Mouse (Mus musculus): ENCODE measurements around the gene Lsm3. TPM values are rescaled to one million over a fixed set of nuclear protein-coding genes. Genes with fewer than 3 reads are reported as not detected.

Gene Lsm3
- polyA plus RNA-seq, 1 experiment from 2014 or later = 121 TPM

GRCm38 (mm10) chr6:91514737-91515362, 878 bp upstream of the Lsm3 start:
- H3K27ac ChIP-seq (replicated peaks) = 0 out of 2 replicates have a peak overlapping the region, but pooled peaks have one; percentile 71
- no peaks in the 10 kb centered on the region for H3K9me3 ChIP-seq (ENCODE audit: control insufficient read depth, low read length)
- H3K4me3 ChIP-seq (ENCODE audit: low read depth, low read length) = peak overlapping the region; percentile 85
- TF ChIP-seq EP300 (optimal IDR thresholded peaks at IDR 0.05) (no peak), CTCF (IDR thresholded peaks at IDR 0.05; ENCODE audit: low read depth) (no peak)
- 23% methylated on average over 10 of the region's 10 CpGs for WGBS
- peak overlapping the region; percentile 75 for H3K9ac ChIP-seq (ENCODE audit: low read length)
- no peaks in the 10 kb centered on the region for H3K27me3 ChIP-seq (ENCODE audit: control insufficient read depth, insufficient read depth, low read length)
- 0 out of 2 replicates have a peak, but pooled peaks cover 6% of the 10 kb centered on the region for H3K36me3 ChIP-seq (ENCODE audit: control insufficient read depth, insufficient read depth, low read length)
- peaks cover 4% of the 10 kb centered on the region; the same call in 1 of the 2 replicates for H3K4me1 ChIP-seq (replicated peaks; ENCODE audit: control insufficient read depth, insufficient read depth)
- DNase-seq (ENCODE audit: low spot score) (no peak), ATAC-seq (ENCODE audit: low FRiP score, low TSS enrichment) (no peak)
- peak overlapping the region; percentile 92 for H3K4me2 ChIP-seq (replicated peaks; ENCODE audit: low read depth)

DNA sequence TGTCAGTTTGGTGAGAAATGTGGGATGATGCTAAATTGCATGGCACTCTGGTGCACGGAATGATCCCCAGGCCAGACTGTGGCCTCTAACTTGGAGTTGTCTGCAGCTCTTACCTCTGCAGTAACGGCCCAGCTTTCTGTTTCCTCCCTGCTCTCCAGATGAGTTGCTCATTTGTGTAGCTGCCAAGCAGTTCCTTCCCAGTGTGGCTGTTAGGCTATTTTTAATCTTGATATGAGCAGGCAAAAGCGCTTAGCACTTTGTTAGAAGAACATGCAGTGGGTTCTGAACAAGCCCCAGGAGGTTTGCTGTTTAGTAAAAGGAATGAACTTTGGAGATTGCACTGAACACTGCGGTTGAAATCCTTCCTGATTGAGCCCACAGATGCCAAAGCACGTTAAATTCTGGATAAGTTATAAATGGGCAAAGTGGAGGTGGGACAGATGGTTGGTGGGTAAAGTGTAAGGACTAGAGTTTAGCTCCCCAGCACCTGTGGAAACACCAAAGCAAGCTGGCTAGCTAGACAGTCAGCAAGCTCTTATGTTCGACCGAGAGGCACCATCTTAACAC, 2.8 kb downstream of the Lsm3 start:
- no peak for ATAC-seq (ENCODE audit: low FRiP score, low TSS enrichment)
- H3K4me3 ChIP-seq (ENCODE audit: low read depth, low read length) = no peak overlapping the region
- TF ChIP-seq CTCF (IDR thresholded peaks at IDR 0.05; ENCODE audit: low read depth) = no peak
- no peak for TF ChIP-seq EP300 (optimal IDR thresholded peaks at IDR 0.05)
- DNase-seq (ENCODE audit: low spot score) = no peak
- 90% methylated on average over 7 of the region's 7 CpGs for WGBS
- peaks cover 4% of the 10 kb centered on the region; the same call in 1 of the 2 replicates for H3K4me1 ChIP-seq (replicated peaks; ENCODE audit: control insufficient read depth, insufficient read depth)
- H3K27me3 ChIP-seq (ENCODE audit: control insufficient read depth, insufficient read depth, low read length) = no peaks in the 10 kb centered on the region
- no peaks in the 10 kb centered on the region for H3K9me3 ChIP-seq (ENCODE audit: control insufficient read depth, low read length)
- no peak overlapping the region for H3K4me2 ChIP-seq (replicated peaks; ENCODE audit: low read depth)
- H3K9ac ChIP-seq (ENCODE audit: low read length) = no peak overlapping the region
- H3K27ac ChIP-seq (replicated peaks) = no peak overlapping the region
- H3K36me3 ChIP-seq (ENCODE audit: control insufficient read depth, insufficient read depth, low read length) = peaks cover 11% of the 10 kb centered on the region

DNA sequence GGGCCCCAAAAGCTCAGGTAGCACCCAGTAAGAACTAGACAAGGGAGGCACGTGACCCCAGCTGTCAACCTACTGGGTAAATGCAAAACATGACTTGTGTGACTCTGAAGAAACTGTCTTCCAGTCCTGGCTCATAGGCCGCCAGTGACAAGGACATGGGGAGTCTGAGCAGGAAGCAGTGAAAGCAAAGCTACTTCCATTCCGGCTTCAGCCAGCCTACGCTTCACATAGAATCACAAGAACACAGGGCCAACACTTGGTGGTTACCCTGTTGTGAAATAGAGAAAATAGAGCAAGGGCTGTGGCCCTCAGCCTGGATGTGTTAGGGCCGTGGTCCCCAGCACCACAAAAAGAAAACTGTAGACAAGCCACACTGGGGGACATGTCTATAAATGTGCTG, 7.1 kb downstream of the Lsm3 start:
- no peak overlapping the region for H3K4me2 ChIP-seq (replicated peaks; ENCODE audit: low read depth)
- H3K27me3 ChIP-seq (ENCODE audit: control insufficient read depth, insufficient read depth, low read length) = no peaks in the 10 kb centered on the region
- no peak overlapping the region for H3K4me3 ChIP-seq (ENCODE audit: low read depth, low read length)
- H3K4me1 ChIP-seq (replicated peaks; ENCODE audit: control insufficient read depth, insufficient read depth) = no peaks in the 10 kb centered on the region
- H3K9me3 ChIP-seq (ENCODE audit: control insufficient read depth, low read length) = no peaks in the 10 kb centered on the region
- no peak for TF ChIP-seq EP300 (optimal IDR thresholded peaks at IDR 0.05)
- TF ChIP-seq CTCF (IDR thresholded peaks at IDR 0.05; ENCODE audit: low read depth) = no peak
- 92% methylated on average over 5 of the region's 5 CpGs for WGBS
- no peak overlapping the region for H3K9ac ChIP-seq (ENCODE audit: low read length)
- no peak overlapping the region for H3K27ac ChIP-seq (replicated peaks)
- ATAC-seq (ENCODE audit: low FRiP score, low TSS enrichment) (no peak), DNase-seq (ENCODE audit: low spot score) (no peak)
- peaks cover 8% of the 10 kb centered on the region for H3K36me3 ChIP-seq (ENCODE audit: control insufficient read depth, insufficient read depth, low read length)

GRCm38 (mm10) chr6:91525544-91525943, 9.8 kb downstream of the Lsm3 start:
- no peaks in the 10 kb centered on the region for H3K9me3 ChIP-seq (ENCODE audit: control insufficient read depth, low read length)
- no peak overlapping the region for H3K4me2 ChIP-seq (replicated peaks; ENCODE audit: low read depth)
- no peak overlapping the region for H3K9ac ChIP-seq (ENCODE audit: low read length)
- TF ChIP-seq CTCF (IDR thresholded peaks at IDR 0.05; ENCODE audit: low read depth) = no peak
- no peak for TF ChIP-seq EP300 (optimal IDR thresholded peaks at IDR 0.05)
- no peaks in the 10 kb centered on the region for H3K4me1 ChIP-seq (replicated peaks; ENCODE audit: control insufficient read depth, insufficient read depth)
- WGBS = 75% methylated on average over 4 of the region's 4 CpGs
- ATAC-seq (ENCODE audit: low FRiP score, low TSS enrichment) (no peak), DNase-seq (ENCODE audit: low spot score) (no peak)
- H3K27ac ChIP-seq (replicated peaks) = no peak overlapping the region
- peaks cover 4% of the 10 kb centered on the region for H3K36me3 ChIP-seq (ENCODE audit: control insufficient read depth, insufficient read depth, low read length)
- H3K27me3 ChIP-seq (ENCODE audit: control insufficient read depth, insufficient read depth, low read length) = no peaks in the 10 kb centered on the region
- no peak overlapping the region for H3K4me3 ChIP-seq (ENCODE audit: low read depth, low read length)

DNA sequence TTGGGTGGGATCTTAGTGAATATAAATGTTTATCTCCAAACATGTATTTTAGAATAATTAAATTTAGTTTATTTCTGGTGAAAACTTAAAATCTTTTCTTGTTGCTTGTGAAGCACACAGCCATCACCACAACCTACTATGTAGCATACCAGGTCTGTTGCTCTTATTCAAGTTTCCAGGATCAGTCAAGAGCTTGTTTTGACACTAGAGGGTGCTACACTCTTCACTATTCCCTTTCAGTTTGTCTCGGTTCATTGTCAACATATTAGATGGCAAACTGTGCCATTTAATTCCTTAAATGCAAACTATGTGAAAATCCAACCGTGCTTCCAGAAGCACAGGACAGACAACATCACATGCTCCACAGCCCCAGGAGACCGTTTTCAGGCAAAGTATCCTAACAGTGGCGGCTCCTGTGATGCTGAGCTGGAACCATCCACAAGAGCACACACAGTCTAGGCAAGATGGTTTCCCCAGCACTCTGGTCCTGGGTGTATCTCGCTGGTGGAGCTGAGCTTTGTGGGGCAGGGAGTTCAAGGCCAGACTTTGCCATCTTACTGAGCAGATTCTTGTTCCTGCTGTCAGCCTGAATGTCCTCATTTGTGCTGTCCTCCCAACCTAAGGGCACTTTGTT, 11.6 kb downstream of the Lsm3 start:
- WGBS = 40% methylated on average over 5 of the region's 5 CpGs
- DNase-seq (ENCODE audit: low spot score) (no peak), ATAC-seq (ENCODE audit: low FRiP score, low TSS enrichment) (peak; percentile 54; the same call in 1 of the 2 replicates)

GRCm38 (mm10) chr6:91528265-91528664, 12.5 kb downstream of the Lsm3 start:
- Histone ChIP-seq H3K27ac (replicated peaks) (no peak overlapping the region), H3K9me3 (ENCODE audit: control insufficient read depth, low read length) (no peaks in the 10 kb centered on the region), H3K4me1 (replicated peaks; ENCODE audit: control insufficient read depth, insufficient read depth) (no peaks in the 10 kb centered on the region), H3K4me2 (replicated peaks; ENCODE audit: low read depth) (no peak overlapping the region), H3K36me3 (ENCODE audit: control insufficient read depth, insufficient read depth, low read length) (no peaks in the 10 kb centered on the region), H3K4me3 (ENCODE audit: low read depth, low read length) (no peak overlapping the region), H3K27me3 (ENCODE audit: control insufficient read depth, insufficient read depth, low read length) (no peaks in the 10 kb centered on the region), H3K9ac (ENCODE audit: low read length) (no peak overlapping the region)
- WGBS = 89% methylated on average over 7 of the region's 7 CpGs
- DNase-seq (ENCODE audit: low spot score) (no peak), ATAC-seq (ENCODE audit: low FRiP score, low TSS enrichment) (no peak)
- TF ChIP-seq CTCF (IDR thresholded peaks at IDR 0.05; ENCODE audit: low read depth) (no peak), EP300 (optimal IDR thresholded peaks at IDR 0.05) (no peak)

More for the DNA sequence above, 11.6 kb downstream of the Lsm3 start:
- H3K27me3 ChIP-seq (ENCODE audit: control insufficient read depth, insufficient read depth, low read length) = no peaks in the 10 kb centered on the region
- no peak overlapping the region for H3K4me3 ChIP-seq (ENCODE audit: low read depth, low read length)
- H3K36me3 ChIP-seq (ENCODE audit: control insufficient read depth, insufficient read depth, low read length) = peaks cover 2% of the 10 kb centered on the region; the same call in 1 of the 2 replicates
- H3K4me2 ChIP-seq (replicated peaks; ENCODE audit: low read depth) = no peak overlapping the region
- H3K9me3 ChIP-seq (ENCODE audit: control insufficient read depth, low read length) = no peaks in the 10 kb centered on the region
- no peak overlapping the region for H3K9ac ChIP-seq (ENCODE audit: low read length)
- no peaks in the 10 kb centered on the region for H3K4me1 ChIP-seq (replicated peaks; ENCODE audit: control insufficient read depth, insufficient read depth)
- H3K27ac ChIP-seq (replicated peaks) = no peak overlapping the region
- TF ChIP-seq CTCF (IDR thresholded peaks at IDR 0.05; ENCODE audit: low read depth) = peak; percentile 87
- no peak for TF ChIP-seq EP300 (optimal IDR thresholded peaks at IDR 0.05)
